Mouse (Mus musculus) left cerebral cortex, adult 2 months (tissue): ENCODE results near the gene Samd7. TPM values are rescaled to one million over a fixed set of nuclear protein-coding genes. Genes with fewer than 3 reads are reported as not detected.

Experiments
- DNase-seq, 2 experiments: peaks; one replicate each; pipeline ENCODE4 v3.0.0; 2021 to 2022; ENCODE audit warnings: low spot score in 2 of 2, mixed read lengths in 1 of 2; ENCODE audit errors: extremely low spot score in 1 of 2
- H3K27ac ChIP-seq: fragments of 200-600 bp; 2 replicates; pipeline ENCODE4 v1.8.1; 2022
- H3K4me3 ChIP-seq: fragments of 200-600 bp; 2 replicates; pipeline ENCODE4 v1.8.1; 2022
- CTCF ChIP-seq: fragments of 200-600 bp; IDR thresholded peaks from 2 replicates; pipeline ENCODE4 v1.8.1; 2022; ENCODE audit warnings: antibody characterized with exemption, mild to moderate bottlenecking, moderate library complexity
- intact Hi-C: fragments of 180-260 bp; cut with DNase I; formaldehyde crosslinking; loops from one replicate; pipeline ENCODE4 v1.15.1; 2025
- total RNA-seq, 2 experiments: library from RNA; stranded (reverse); gene quantifications; 2 replicates each; pipeline ENCODE4 v1.2.3; 2021

Gene Samd7
- total RNA-seq, 2 experiments from 2014 or later: not detected

- intact Hi-C loops: loop anchor here (5.0 kb wide), 1 partner anchor 201 kb away; no protein-coding TSS in a partner anchor
- TF ChIP-seq CTCF: no peak
- Histone ChIP-seq H3K27ac (no peak overlapping the region), H3K4me3 (no peak overlapping the region)
- DNase-seq: no peak
Measured at GRCm38 (mm10) chr3:30812881-30813280, 66.8 kb downstream of the Samd7 start.

Other genes with a start within 250 kb of the Samd7 start
- 1 to 10 TPM; 2.1 to 4.1 TPM for gene Mecom, start 198.3 kb upstream of the Samd7 start, total RNA-seq
- gene Actrt3, start 146.4 kb upstream of the Samd7 start, total RNA-seq: 1 to 10 TPM; 1.0 to 1.3 TPM
- gene Mynn, start 144.2 kb upstream of the Samd7 start, total RNA-seq: 10 to 100 TPM; 15.2 to 16.6 TPM
- gene Lrriq4, start 101.8 kb upstream of the Samd7 start, total RNA-seq: not detected
- gene Lrrc34, start 98.4 kb upstream of the Samd7 start, total RNA-seq: not detected
- not detected for gene Lrrc31, start 46.5 kb upstream of the Samd7 start, total RNA-seq
- gene Sec62, start 46.6 kb downstream of the Samd7 start, total RNA-seq: 100 to 1,000 TPM; 102 to 110 TPM
- 1 to 10 TPM; 1.5 to 1.7 TPM for gene Gpr160, start 109.7 kb downstream of the Samd7 start, total RNA-seq
- gene Phc3, start 223.1 kb downstream of the Samd7 start, total RNA-seq: 10 to 100 TPM; 40.8 to 41.3 TPM
- gene Prkci, start 249.5 kb downstream of the Samd7 start, total RNA-seq: 10 to 100 TPM; 58.0 to 59.9 TPM